Mouse (Mus musculus) liver, embryonic 14.5 days (tissue): Measurements from ENCODE around the gene Trp73.

ENCODE experiments used
- CTCF ChIP-seq: IDR thresholded peaks from 2 replicates; pipeline ENCODE4 v1.5.1; 2016; ENCODE audit warnings: antibody characterized with exemption, low read depth, control low read depth
- EP300 ChIP-seq: IDR thresholded peaks from 2 replicates; pipeline ENCODE4 v1.6.1; 2016; ENCODE audit warnings: antibody characterized with exemption, low read depth

GRCm38 (mm10) chr4:154154104-154154503 lies 14.1 kb upstream of the Trp73 start:
- TF ChIP-seq CTCF, result no peak
- TF ChIP-seq EP300, result no peak
